In genomic region chr12:112743168-112743975, GRCm38 (mm10) we compare ENCODE assay signal across 8 mouse cellular contexts. TPM values are rescaled to one million over a fixed set of nuclear protein-coding genes. Genes with fewer than 3 reads are reported as not detected.
A peak's percentile ranks its signal among the peaks of the same experiment; 100 is the strongest.
DNase-seq lines count a peak whose midpoint lies in the region; ATAC-seq and TF ChIP-seq lines count a peak whose summit lies in the region.

No protein-coding gene starts in this region.

- no peaks in the 10 kb centered on the region for H3K9me3 ChIP-seq in heart, embryonic 12.5 days (replicated peaks)
- no peaks in the 10 kb centered on the region for H3K9me3 ChIP-seq in kidney, postnatal 0 days (replicated peaks; ENCODE audit: low read length)
- no peaks in the 10 kb centered on the region for H3K9me3 ChIP-seq in liver, embryonic 12.5 days (replicated peaks)
- no peaks in the 10 kb centered on the region for H3K9me3 ChIP-seq in stomach, postnatal 0 days (ENCODE audit: control insufficient read depth, low read length)

- DNase-seq in kidney, postnatal 0 days (ENCODE audit: low spot score): peak; percentile 93
- peak; percentile 67 for DNase-seq in neural tube, embryonic 10.5 days (ENCODE audit: extremely low spot score, low spot score)
- DNase-seq in stomach, postnatal 0 days (ENCODE audit: low spot score): peak; percentile 83

- peaks cover 25% of the 10 kb centered on the region for H3K36me3 ChIP-seq in C2C12 (ENCODE audit: control insufficient read depth, insufficient read depth)
- peaks cover 21% of the 10 kb centered on the region for H3K36me3 ChIP-seq in heart, embryonic 12.5 days
- H3K36me3 ChIP-seq in kidney, postnatal 0 days (ENCODE audit: insufficient read depth, low read length): peaks cover 34% of the 10 kb centered on the region
- peaks cover 21% of the 10 kb centered on the region for H3K36me3 ChIP-seq in liver, embryonic 12.5 days
- H3K36me3 ChIP-seq in stomach, postnatal 0 days (ENCODE audit: control insufficient read depth, insufficient read depth, low read length): peaks cover 18% of the 10 kb centered on the region; the same call in 1 of the 2 replicates

- no peaks in the 10 kb centered on the region for H3K27me3 ChIP-seq in C2C12 (ENCODE audit: control insufficient read depth, insufficient read depth, insufficient read length)
- H3K27me3 ChIP-seq in heart, embryonic 12.5 days (replicated peaks): no peaks in the 10 kb centered on the region
- H3K27me3 ChIP-seq in kidney, postnatal 0 days (ENCODE audit: insufficient read depth, low read length): no peaks in the 10 kb centered on the region
- no peaks in the 10 kb centered on the region; the same call in 1 of the 2 replicates for H3K27me3 ChIP-seq in liver, embryonic 12.5 days (replicated peaks)
- H3K27me3 ChIP-seq in stomach, postnatal 0 days (ENCODE audit: control insufficient read depth, insufficient read depth, low read length): no peaks in the 10 kb centered on the region

- H3K79me3 ChIP-seq in C2C12 (ENCODE audit: low read depth): no peaks in the 10 kb centered on the region

- no peaks in the 10 kb centered on the region; the same call in 1 of the 2 replicates for H3K4me1 ChIP-seq in bone marrow, adult 2 months (ENCODE audit: control insufficient read depth, insufficient read depth, low read length)
- H3K4me1 ChIP-seq in heart, embryonic 12.5 days (replicated peaks): peaks cover 32% of the 10 kb centered on the region
- H3K4me1 ChIP-seq in kidney, postnatal 0 days (replicated peaks; ENCODE audit: insufficient read depth, low read length): no peaks in the 10 kb centered on the region
- no peaks in the 10 kb centered on the region; the same call in 1 of the 2 replicates for H3K4me1 ChIP-seq in liver, embryonic 12.5 days
- H3K4me1 ChIP-seq in stomach, postnatal 0 days (replicated peaks; ENCODE audit: control insufficient read depth, insufficient read depth): no peaks in the 10 kb centered on the region; the same call in 1 of the 2 replicates

- H3ac ChIP-seq in C2C12 (ENCODE audit: control insufficient read depth, insufficient read length, low read depth): peak overlapping the region; percentile 19

- WGBS in bone marrow, adult 2 months: 25% methylated on average over 25 of the region's 25 CpGs
- WGBS in heart, embryonic 12.5 days: 51% methylated on average over 25 of the region's 25 CpGs
- 58% methylated on average over 25 of the region's 25 CpGs for WGBS in kidney, postnatal 0 days
- 49% methylated on average over 25 of the region's 25 CpGs for WGBS in liver, embryonic 12.5 days (ENCODE audit: insufficient replicate concordance)
- WGBS in stomach, postnatal 0 days: 33% methylated on average over 25 of the region's 25 CpGs

- peak overlapping the region; percentile 49; the same call in 1 of the 2 replicates for H3K9ac ChIP-seq in heart, embryonic 12.5 days
- no peak overlapping the region for H3K9ac ChIP-seq in kidney, postnatal 0 days (ENCODE audit: low read depth, low read length)
- no peak overlapping the region for H3K9ac ChIP-seq in liver, embryonic 12.5 days
- peak overlapping the region; percentile 19; the same call in 1 of the 2 replicates for H3K9ac ChIP-seq in stomach, postnatal 0 days (ENCODE audit: low read length)

- no peak for TF ChIP-seq EP300 in stomach, postnatal 0 days (optimal IDR thresholded peaks at IDR 0.05)

- H3K4me2 ChIP-seq in heart, embryonic 12.5 days: no peak overlapping the region
- H3K4me2 ChIP-seq in kidney, postnatal 0 days (ENCODE audit: low read length): no peak overlapping the region
- no peak overlapping the region for H3K4me2 ChIP-seq in liver, embryonic 12.5 days
- no peak overlapping the region for H3K4me2 ChIP-seq in stomach, postnatal 0 days (replicated peaks; ENCODE audit: low read depth)

- H3K79me2 ChIP-seq in C2C12 (ENCODE audit: control insufficient read depth, insufficient read depth): no peaks in the 10 kb centered on the region

- peak; percentile 84 for TF ChIP-seq CTCF in C2C12 (IDR thresholded peaks at IDR 0.05; ENCODE audit: control insufficient read depth, insufficient read depth, insufficient read length)
- TF ChIP-seq CTCF in bone marrow, adult 2 months (IDR thresholded peaks at IDR 0.05; ENCODE audit: control insufficient read depth, insufficient read depth, low read length): peak; percentile 95
- peak; percentile 83 for TF ChIP-seq CTCF in kidney, postnatal 0 days (IDR thresholded peaks at IDR 0.05; ENCODE audit: low read depth)
- peak; percentile 96 for TF ChIP-seq CTCF in stomach, postnatal 0 days (IDR thresholded peaks at IDR 0.05; ENCODE audit: low read depth)

- no peak for TF ChIP-seq POLR2A in bone marrow, adult 2 months (IDR thresholded peaks at IDR 0.05; ENCODE audit: borderline replicate concordance, control insufficient read depth, low read depth, low read length)

- 0 out of 2 replicates have a peak, but pooled peaks have one; percentile 53 for ATAC-seq in erythroid progenitor cell, adult 5-6 weeks (replicated peaks; ENCODE audit: low FRiP score, poor library complexity, severe bottlenecking)
- ATAC-seq in heart, embryonic 12.5 days (ENCODE audit: insufficient number of reproducible peaks, low FRiP score): peak; percentile 63; the same call in 1 of the 2 replicates
- peak; percentile 70 for ATAC-seq in kidney, postnatal 0 days (replicated peaks; ENCODE audit: low FRiP score, low read depth)
- 0 out of 2 replicates have a peak, but pooled peaks have one; percentile 36 for ATAC-seq in liver, embryonic 12.5 days
- ATAC-seq in stomach, postnatal 0 days (ENCODE audit: low FRiP score, low TSS enrichment): peak; percentile 80

- no peak overlapping the region for H3K27ac ChIP-seq in bone marrow, adult 2 months (ENCODE audit: control insufficient read depth, insufficient read depth, low read depth, low read length, poor library complexity)
- no peak overlapping the region for H3K27ac ChIP-seq in heart, embryonic 12.5 days (ENCODE audit: poor library complexity, severe bottlenecking)
- no peak overlapping the region for H3K27ac ChIP-seq in kidney, postnatal 0 days
- H3K27ac ChIP-seq in liver, embryonic 12.5 days: no peak overlapping the region
- peak overlapping the region; percentile 79 for H3K27ac ChIP-seq in stomach, postnatal 0 days (replicated peaks)

- no peak overlapping the region for H3K4me3 ChIP-seq in C2C12 (ENCODE audit: insufficient read depth, poor library complexity, severe bottlenecking)
- peak overlapping the region; percentile 5 for H3K4me3 ChIP-seq in bone marrow, adult 2 months (replicated peaks; ENCODE audit: control insufficient read depth, low read depth, low read length)
- no peak overlapping the region for H3K4me3 ChIP-seq in heart, embryonic 12.5 days
- H3K4me3 ChIP-seq in kidney, postnatal 0 days (replicated peaks; ENCODE audit: low read depth, low read length): no peak overlapping the region
- no peak overlapping the region for H3K4me3 ChIP-seq in liver, embryonic 12.5 days
- H3K4me3 ChIP-seq in stomach, postnatal 0 days (ENCODE audit: low read depth, low read length): no peak overlapping the region

TF ChIP-seq in C2C12, 6 proteins besides CTCF, POLR2A, EP300 and RAD21:
- TF ChIP-seq MAX (IDR thresholded peaks at IDR 0.05) (no peak), CEBPB (IDR thresholded peaks at IDR 0.05; ENCODE audit: low read depth) (no peak), FOSL1 (IDR thresholded peaks at IDR 0.05; ENCODE audit: insufficient read depth, low read length, poor library complexity, severe bottlenecking) (no peak), MYOD1 (IDR thresholded peaks at IDR 0.05; ENCODE audit: control insufficient read depth, insufficient read length, low read depth) (no peak), USF1 (IDR thresholded peaks at IDR 0.05; ENCODE audit: low read depth) (no peak), MYOG (IDR thresholded peaks at IDR 0.05; ENCODE audit: control insufficient read depth, extremely low read depth, insufficient read length) (no peak)

RNA-seq across cellular contexts. Expression of gene Pld4, which starts 17.1 kb away (rescaled TPM):
- polyA plus RNA-seq in C2C12 (2012; fragmentation: generic; extraction: Trizol): not detected
- 62.4 and 128 TPM in 2 replicates for polyA plus RNA-seq in bone marrow, adult 2 months (2011; ENCODE audit: insufficient read depth, insufficient read length, low replicate concordance, missing spikeins)
- 20.1 and 29.9 TPM in 2 replicates for total RNA-seq in erythroid progenitor cell, adult 5-6 weeks (2015; ENCODE audit: low replicate concordance)
- 8.9 and 14.0 TPM in 2 replicates for total RNA-seq in erythroid progenitor cell, adult 5-6 weeks (2017; ENCODE audit: low replicate concordance)
- polyA plus RNA-seq in heart, embryonic 12.5 days (2016; fragmentation: Nextera tagmentation; extraction: Ambion mirVana): 3.0 and 4.2 TPM in 2 replicates
- 7.8 TPM in 2 replicates for polyA plus RNA-seq in kidney, postnatal 0 days (2015; fragmentation: Nextera tagmentation; extraction: Ambion mirVana)
- polyA plus RNA-seq in liver, embryonic 12.5 days (2016; fragmentation: Nextera tagmentation; extraction: Ambion mirVana): 7.9 and 8.0 TPM in 2 replicates
- polyA plus RNA-seq in stomach, postnatal 0 days (2015; fragmentation: Nextera tagmentation; extraction: Ambion mirVana): 9.6 and 9.8 TPM in 2 replicates

RNA-seq across cellular contexts. Expression of gene Cep170b, which starts 23.1 kb away (rescaled TPM):
- 33.3 TPM for polyA plus RNA-seq in C2C12 (2012; fragmentation: generic; extraction: Trizol)
- polyA plus RNA-seq in bone marrow, adult 2 months (2011; ENCODE audit: insufficient read depth, insufficient read length, low replicate concordance, missing spikeins): 0.29 and 5.8 TPM in 2 replicates
- total RNA-seq in erythroid progenitor cell, adult 5-6 weeks (2015; ENCODE audit: low replicate concordance): 1.3 TPM in 1 of 2 replicates, not detected in the other
- total RNA-seq in erythroid progenitor cell, adult 5-6 weeks (2017; ENCODE audit: low replicate concordance): not detected in 2 replicates
- 7.0 and 7.3 TPM in 2 replicates for polyA plus RNA-seq in heart, embryonic 12.5 days (2016; fragmentation: Nextera tagmentation; extraction: Ambion mirVana)
- 13.6 and 13.9 TPM in 2 replicates for polyA plus RNA-seq in kidney, postnatal 0 days (2015; fragmentation: Nextera tagmentation; extraction: Ambion mirVana)
- polyA plus RNA-seq in liver, embryonic 12.5 days (2016; fragmentation: Nextera tagmentation; extraction: Ambion mirVana): 5.0 and 5.2 TPM in 2 replicates
- polyA plus RNA-seq in stomach, postnatal 0 days (2015; fragmentation: Nextera tagmentation; extraction: Ambion mirVana): 20.7 and 21.2 TPM in 2 replicates

RNA-seq across cellular contexts. Expression of gene Ahnak2, which starts 59.1 kb away (rescaled TPM):
- 15.8 TPM for polyA plus RNA-seq in C2C12 (2012; fragmentation: generic; extraction: Trizol)
- 1.4 TPM in 1 of 2 replicates, not detected in the other for polyA plus RNA-seq in bone marrow, adult 2 months (2011; ENCODE audit: insufficient read depth, insufficient read length, low replicate concordance, missing spikeins)
- 0.36 TPM in 1 of 2 replicates, not detected in the other for total RNA-seq in erythroid progenitor cell, adult 5-6 weeks (2015; ENCODE audit: low replicate concordance)
- 0.64 TPM in 1 of 2 replicates, not detected in the other for total RNA-seq in erythroid progenitor cell, adult 5-6 weeks (2017; ENCODE audit: low replicate concordance)
- polyA plus RNA-seq in heart, embryonic 12.5 days (2016; fragmentation: Nextera tagmentation; extraction: Ambion mirVana): 1.3 and 1.4 TPM in 2 replicates
- 0.22 and 0.50 TPM in 2 replicates for polyA plus RNA-seq in kidney, postnatal 0 days (2015; fragmentation: Nextera tagmentation; extraction: Ambion mirVana)
- polyA plus RNA-seq in liver, embryonic 12.5 days (2016; fragmentation: Nextera tagmentation; extraction: Ambion mirVana): 0.13 and 0.23 TPM in 2 replicates
- polyA plus RNA-seq in stomach, postnatal 0 days (2015; fragmentation: Nextera tagmentation; extraction: Ambion mirVana): 5.4 and 6.3 TPM in 2 replicates

Comparison
In these comparisons a context has a peak if more than half of its experiments do, and no peak if none do; other contexts are left out.
1. H3K9ac ChIP-seq: peak in heart, embryonic 12.5 days (single experiment) and stomach, postnatal 0 days (single experiment); none in kidney, postnatal 0 days (single experiment) and liver, embryonic 12.5 days (single experiment).
2. Peak in every context shown above with its lines, with median percentiles within 50 percentile points of each other: CTCF ChIP-seq, ATAC-seq and DNase-seq.